Mouse (Mus musculus): ENCODE results near the gene Ajm1.

Ajm1 gene

GRCm38 (mm10) chr2:25533707-25534106 is 47.9 kb downstream of the Ajm1 start:
- DNase-seq (ENCODE audit: low read depth, low spot score): peak; percentile 79

- no peak for DNase-seq (ENCODE audit: low read depth, low spot score)
Measured at GRCm38 (mm10) chr2:25526510-25527302, 54.9 kb downstream of the Ajm1 start.
